Mouse (Mus musculus): ENCODE results near the gene Olig1. TPM values are rescaled to one million over a fixed set of nuclear protein-coding genes. Genes with fewer than 3 reads are reported as not detected.

Gene Olig1
- polyA plus RNA-seq, 1 experiment from 2014 or later, result 0.28 TPM

DNA sequence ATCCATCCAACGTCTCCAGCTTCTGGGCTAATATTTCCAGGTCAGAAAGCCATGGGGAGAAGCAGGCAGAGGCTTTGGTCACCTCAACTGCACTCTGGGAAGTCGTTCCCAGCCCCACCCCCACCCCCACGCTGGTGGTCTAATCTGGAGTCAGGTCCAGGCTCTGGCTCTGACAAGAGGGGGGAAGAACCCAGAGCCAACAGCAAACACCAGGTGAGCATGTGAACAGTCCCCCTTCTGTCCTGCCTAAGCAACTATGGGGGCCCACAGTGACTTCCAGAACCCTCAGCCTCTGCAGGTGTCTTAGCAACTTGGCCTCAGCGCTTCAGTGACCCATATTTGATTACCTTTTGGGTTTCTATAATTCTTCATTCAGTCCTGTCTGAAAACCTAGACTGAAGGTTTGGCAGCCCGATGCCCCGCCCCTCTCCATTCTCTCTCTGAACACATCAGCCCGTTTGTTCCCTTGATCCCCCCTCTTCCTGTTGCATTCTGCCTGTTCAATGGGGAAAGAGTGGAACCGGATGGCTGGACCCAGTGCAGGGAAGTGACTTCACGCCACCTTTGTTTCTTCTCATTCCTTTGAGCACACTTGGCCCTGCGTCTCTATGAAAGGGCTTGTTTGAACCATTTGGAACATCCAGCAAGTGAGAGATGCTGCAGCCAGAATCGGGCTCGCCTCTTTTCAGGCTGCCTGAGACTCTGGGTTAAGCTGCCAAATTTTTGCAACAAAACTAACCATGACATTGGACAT lies 6.9 kb upstream of the Olig1 start:
- DNase-seq (no peak), ATAC-seq (no peak)
- no peaks in the 10 kb centered on the region for H3K4me1 ChIP-seq (ENCODE audit: insufficient read depth)
- H3K9ac ChIP-seq (replicated peaks), result no peak overlapping the region
- 32% methylated on average over 12 of the region's 12 CpGs for WGBS (ENCODE audit: insufficient replicate concordance)
- H3K9me3 ChIP-seq (ENCODE audit: low read length), result no peaks in the 10 kb centered on the region
- TF ChIP-seq EP300 (IDR thresholded peaks at IDR 0.05; ENCODE audit: low read depth) (no peak), CTCF (IDR thresholded peaks at IDR 0.05; ENCODE audit: low read depth) (no peak)
- H3K27me3 ChIP-seq (ENCODE audit: insufficient read depth, low read length), result peaks cover 44% of the 10 kb centered on the region
- no peak overlapping the region for H3K4me2 ChIP-seq (ENCODE audit: low read depth, low read length)
- no peak overlapping the region for H3K4me3 ChIP-seq (ENCODE audit: low read depth, low read length)
- H3K27ac ChIP-seq (ENCODE audit: low read depth), result no peak overlapping the region
- no peaks in the 10 kb centered on the region for H3K36me3 ChIP-seq (replicated peaks; ENCODE audit: insufficient read depth, low read length)

- H3K9me3 ChIP-seq (ENCODE audit: low read length), result no peaks in the 10 kb centered on the region
- H3K27ac ChIP-seq (ENCODE audit: low read depth), result no peak overlapping the region
- H3K4me2 ChIP-seq (ENCODE audit: low read depth, low read length), result no peak overlapping the region
- H3K9ac ChIP-seq (replicated peaks), result no peak overlapping the region
- peaks cover 61% of the 10 kb centered on the region for H3K27me3 ChIP-seq (ENCODE audit: insufficient read depth, low read length)
- no peak for DNase-seq
- H3K4me3 ChIP-seq (ENCODE audit: low read depth, low read length), result no peak overlapping the region
- no peaks in the 10 kb centered on the region for H3K36me3 ChIP-seq (replicated peaks; ENCODE audit: insufficient read depth, low read length)
- ATAC-seq, result no peak
- peaks cover 5% of the 10 kb centered on the region; the same call in 1 of the 2 replicates for H3K4me1 ChIP-seq (ENCODE audit: insufficient read depth)
- TF ChIP-seq CTCF (IDR thresholded peaks at IDR 0.05; ENCODE audit: low read depth), result no peak
- WGBS (ENCODE audit: insufficient replicate concordance), result 75% methylated on average over 6 of the region's 6 CpGs
Measured at GRCm38 (mm10) chr16:91265972-91266371, 3.6 kb upstream of the Olig1 start.

DNA sequence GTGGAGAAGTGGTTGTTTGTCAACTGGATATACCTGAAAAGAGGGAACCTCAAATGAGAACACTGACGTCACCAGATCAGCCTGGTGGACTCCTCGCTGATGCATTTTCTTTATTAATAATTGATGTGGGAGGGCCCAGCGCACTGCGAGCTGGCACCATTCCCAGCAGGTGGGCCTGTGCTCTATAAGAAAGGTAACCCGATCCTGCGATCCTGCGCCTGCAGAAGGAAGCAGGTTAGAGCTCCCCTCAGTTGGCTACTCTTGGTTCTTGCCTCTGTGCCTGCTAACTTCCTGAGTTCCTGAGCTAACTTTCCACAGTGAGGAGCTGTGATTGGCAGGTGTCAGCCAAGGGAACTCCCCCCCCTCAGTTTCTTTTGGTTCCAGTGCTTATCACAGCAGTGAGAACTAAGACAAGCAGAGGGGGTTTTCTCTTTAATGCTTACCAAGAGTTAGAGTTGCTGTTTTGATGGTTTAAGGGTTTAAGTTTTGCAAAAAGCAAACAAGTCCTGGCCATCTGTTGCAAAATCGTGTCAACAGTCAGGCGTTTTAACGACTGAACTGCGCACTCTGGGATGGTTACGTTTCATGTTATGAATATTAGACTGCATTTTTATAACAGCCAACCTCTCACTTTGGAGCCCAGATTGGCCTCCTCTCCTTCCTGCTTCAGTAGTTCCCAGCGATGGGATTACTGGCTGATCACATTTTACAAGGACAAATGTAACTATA lies 684 bp upstream of the Olig1 start:
- Histone ChIP-seq H3K4me2 (ENCODE audit: low read depth, low read length) (peak overlapping the region; percentile 62), H3K4me1 (ENCODE audit: insufficient read depth) (peaks cover 5% of the 10 kb centered on the region; the same call in 1 of the 2 replicates), H3K27me3 (ENCODE audit: insufficient read depth, low read length) (peaks cover 83% of the 10 kb centered on the region), H3K4me3 (ENCODE audit: low read depth, low read length) (no peak overlapping the region), H3K27ac (ENCODE audit: low read depth) (peak overlapping the region; percentile 68; the same call in 1 of the 2 replicates), H3K9ac (replicated peaks) (no peak overlapping the region), H3K9me3 (ENCODE audit: low read length) (no peaks in the 10 kb centered on the region), H3K36me3 (replicated peaks; ENCODE audit: insufficient read depth, low read length) (no peaks in the 10 kb centered on the region)
- DNase-seq, result peak; percentile 20
- TF ChIP-seq EP300 (IDR thresholded peaks at IDR 0.05; ENCODE audit: low read depth) (no peak), CTCF (IDR thresholded peaks at IDR 0.05; ENCODE audit: low read depth) (no peak)
- WGBS (ENCODE audit: insufficient replicate concordance), result 12% methylated on average over 13 of the region's 13 CpGs
- ATAC-seq, result peak; percentile 75

- peaks cover 91% of the 10 kb centered on the region for H3K27me3 ChIP-seq (ENCODE audit: insufficient read depth, low read length)
- no peaks in the 10 kb centered on the region for H3K36me3 ChIP-seq (replicated peaks; ENCODE audit: insufficient read depth, low read length)
- DNase-seq (peak; percentile 17), ATAC-seq (no peak)
- peaks cover 5% of the 10 kb centered on the region; the same call in 1 of the 2 replicates for H3K4me1 ChIP-seq (ENCODE audit: insufficient read depth)
- peak overlapping the region; percentile 26 for H3K4me3 ChIP-seq (ENCODE audit: low read depth, low read length)
- no peak for TF ChIP-seq CTCF (IDR thresholded peaks at IDR 0.05; ENCODE audit: low read depth)
- no peak for TF ChIP-seq EP300 (IDR thresholded peaks at IDR 0.05; ENCODE audit: low read depth)
- peak overlapping the region; percentile 62 for H3K4me2 ChIP-seq (ENCODE audit: low read depth, low read length)
- 2% methylated on average over 63 of the region's 63 CpGs for WGBS (ENCODE audit: insufficient replicate concordance)
- H3K27ac ChIP-seq (ENCODE audit: low read depth), result no peak overlapping the region
- H3K9me3 ChIP-seq (ENCODE audit: low read length), result no peaks in the 10 kb centered on the region
- H3K9ac ChIP-seq (replicated peaks), result no peak overlapping the region
Measured at GRCm38 (mm10) chr16:91270212-91270971, 820 bp downstream of the Olig1 start.

DNA sequence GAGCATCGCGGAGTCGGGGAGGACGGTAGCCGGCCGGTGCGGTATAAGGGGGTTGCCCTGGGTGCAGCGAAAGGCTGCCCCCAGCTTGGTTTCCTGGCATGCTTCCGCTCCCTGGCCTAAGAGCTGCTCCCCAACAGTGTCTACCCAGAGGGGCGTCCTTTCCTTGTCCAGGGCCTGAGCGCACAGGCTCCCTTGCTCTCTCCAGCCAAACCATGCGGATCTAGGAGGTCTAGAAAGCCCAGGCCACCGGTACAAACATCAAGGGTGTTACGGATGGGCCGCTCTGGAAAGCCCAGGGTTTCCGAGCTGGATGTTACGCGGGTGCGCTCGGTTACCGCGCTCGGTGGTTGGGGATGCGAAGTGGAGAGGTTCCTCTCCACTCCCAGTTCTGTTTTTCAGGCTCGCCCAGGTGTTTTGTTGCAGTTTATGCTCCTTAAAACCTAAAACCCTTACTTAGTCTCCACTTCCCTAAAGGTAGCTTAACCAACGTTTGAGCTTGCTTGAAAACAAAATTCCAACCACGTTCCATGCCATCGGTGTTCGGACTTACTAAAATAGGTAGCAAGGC lies 1.5 kb downstream of the Olig1 start:
- H3K4me2 ChIP-seq (ENCODE audit: low read depth, low read length), result no peak overlapping the region
- H3K27ac ChIP-seq (ENCODE audit: low read depth), result no peak overlapping the region
- H3K9ac ChIP-seq (replicated peaks), result no peak overlapping the region
- H3K9me3 ChIP-seq (ENCODE audit: low read length), result no peaks in the 10 kb centered on the region
- H3K4me1 ChIP-seq (ENCODE audit: insufficient read depth), result peaks cover 5% of the 10 kb centered on the region; the same call in 1 of the 2 replicates
- no peak for ATAC-seq
- H3K36me3 ChIP-seq (replicated peaks; ENCODE audit: insufficient read depth, low read length), result no peaks in the 10 kb centered on the region
- TF ChIP-seq CTCF (IDR thresholded peaks at IDR 0.05; ENCODE audit: low read depth) (no peak), EP300 (IDR thresholded peaks at IDR 0.05; ENCODE audit: low read depth) (no peak)
- H3K27me3 ChIP-seq (ENCODE audit: insufficient read depth, low read length), result peaks cover 92% of the 10 kb centered on the region
- H3K4me3 ChIP-seq (ENCODE audit: low read depth, low read length), result no peak overlapping the region
- WGBS (ENCODE audit: insufficient replicate concordance), result 4% methylated on average over 29 of the region's 29 CpGs
- DNase-seq, result no peak

All from liver, postnatal 0 days (tissue).